Mouse (Mus musculus) liver, postnatal 0 days (tissue): ENCODE results near the gene Opa3.

Experiments used
- CTCF ChIP-seq: sonication (generic); IDR thresholded peaks from 2 replicates; pipeline ENCODE4 v1.5.1; 2016; ENCODE audit warnings: antibody characterized with exemption, low read depth
- EP300 ChIP-seq: IDR thresholded peaks from 2 replicates; pipeline ENCODE4 v1.6.1; 2016; ENCODE audit warnings: antibody characterized with exemption, low read depth, mild to moderate bottlenecking

GRCm38 (mm10) chr7:19240905-19241463 lies 12.8 kb downstream of the Opa3 start:
- no peak for TF ChIP-seq CTCF
- TF ChIP-seq EP300: no peak
